Mouse (Mus musculus) G1E (cell line): Measurements from ENCODE around the gene Efl1.

Experiments
- CTCF ChIP-seq: IDR thresholded peaks from 2 replicates; pipeline ENCODE4 v1.5.1; 2012; ENCODE audit warnings: low read depth, low read length, inconsistent platforms, mixed read lengths
- GATA2 ChIP-seq: IDR thresholded peaks from 2 replicates; pipeline ENCODE4 v1.6.1; 2012; ENCODE audit warnings: low read depth, low read length, inconsistent platforms, borderline replicate concordance
- TAL1 ChIP-seq: conservative IDR thresholded peaks from 2 replicates; pipeline ENCODE4 v1.6.1; 2012; ENCODE audit warnings: low read depth, low read length, inconsistent platforms, mixed read lengths

- TF ChIP-seq CTCF = no peak
- no peak for TF ChIP-seq TAL1
- TF ChIP-seq GATA2 = no peak
These were observed 100.8 kb downstream of the Efl1 start for GRCm38 (mm10) chr7:82749239-82749638.
